Mouse (Mus musculus): ENCODE data around the gene Zfp972.
"Not testable (repeated sequence)": the region's sequence is repeated elsewhere in the genome, so short reads cannot be mapped to it uniquely, and the experiment has no call there.

DNA sequence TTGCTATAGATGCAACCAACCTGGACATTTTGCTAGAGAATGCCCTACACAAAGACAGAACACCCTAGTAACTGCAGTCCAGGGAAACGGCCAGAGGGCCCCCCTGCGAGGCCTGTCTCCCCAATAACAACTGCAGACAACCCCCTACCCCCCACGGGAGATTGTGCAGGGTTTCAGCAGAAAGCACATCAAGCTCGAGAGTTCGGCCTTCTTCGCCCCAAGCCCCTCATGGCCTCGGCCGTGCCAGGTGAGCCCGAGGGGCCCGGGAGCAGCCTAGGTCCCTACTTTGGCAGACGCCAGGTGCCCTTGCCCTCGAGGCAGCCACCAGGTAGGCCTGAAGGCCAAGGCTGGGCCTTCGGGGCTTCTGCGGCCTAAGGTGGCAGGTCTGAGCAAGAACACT lies 37.7 kb downstream of the Zfp972 start:
- not testable (repeated sequence) for TF ChIP-seq MAFK (IDR thresholded peaks at IDR 0.05; ENCODE audit: insufficient read depth, low read depth, low read length); CHD2 (IDR thresholded peaks at IDR 0.05; ENCODE audit: low read depth, low read length); ZC3H11A (IDR thresholded peaks at IDR 0.05; ENCODE audit: borderline replicate concordance, low read depth, low read length); HCFC1 (IDR thresholded peaks at IDR 0.05; ENCODE audit: borderline replicate concordance, insufficient read depth, low read length); ZNF384 (IDR thresholded peaks at IDR 0.05; ENCODE audit: low read depth, low read length)

Data from ES-E14 (cell line).